Comparison of ENCODE assay signal across 8 mouse cellular contexts in the genomic region with DNA sequence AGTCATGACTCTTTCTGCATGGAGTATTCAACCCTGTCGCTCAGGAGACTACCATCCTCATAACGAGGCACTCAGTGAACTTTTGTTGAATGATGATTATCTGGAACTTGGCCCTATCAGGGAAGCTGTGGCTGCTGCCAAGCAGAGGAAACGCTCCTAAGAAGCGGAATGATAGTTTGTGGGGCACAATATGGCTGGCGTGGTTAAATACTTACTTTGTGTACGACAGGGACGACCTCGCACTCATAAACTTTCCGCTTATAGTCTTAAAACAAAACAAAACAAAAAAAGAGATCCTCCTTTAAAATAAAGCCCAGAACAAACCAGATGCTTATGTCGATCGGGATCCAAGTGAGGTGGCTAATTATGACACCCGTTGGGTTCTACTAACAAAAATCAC. TPM values are rescaled to one million over a fixed set of nuclear protein-coding genes. Genes with fewer than 3 reads are reported as not detected.
DNase-seq lines count a peak whose midpoint lies in the region; ATAC-seq and TF ChIP-seq lines count a peak whose summit lies in the region.

No protein-coding gene starts in this region.

- peak overlapping the region; percentile 77 for H3K9ac ChIP-seq in heart, embryonic 12.5 days
- peak overlapping the region; percentile 59 for H3K9ac ChIP-seq in limb, embryonic 12.5 days (replicated peaks)

- peaks cover 7% of the 10 kb centered on the region for H3K36me3 ChIP-seq in heart, embryonic 12.5 days
- H3K36me3 ChIP-seq in G1E (replicated peaks), result peaks cover 18% of the 10 kb centered on the region
- peaks cover 23% of the 10 kb centered on the region for H3K36me3 ChIP-seq in erythroblast, embryonic 14.5 days (ENCODE audit: control insufficient read depth)
- peaks cover 16% of the 10 kb centered on the region for H3K36me3 ChIP-seq in limb, embryonic 12.5 days

- H3K27me3 ChIP-seq in heart, embryonic 12.5 days (replicated peaks), result no peaks in the 10 kb centered on the region
- H3K27me3 ChIP-seq in G1E (ENCODE audit: insufficient read depth, low read length), result no peaks in the 10 kb centered on the region
- H3K27me3 ChIP-seq in erythroblast, embryonic 14.5 days (ENCODE audit: control insufficient read depth), result no peaks in the 10 kb centered on the region
- no peaks in the 10 kb centered on the region for H3K27me3 ChIP-seq in limb, embryonic 12.5 days

- WGBS in heart, embryonic 12.5 days, result 4% methylated on average over 12 of the region's 12 CpGs
- WGBS in limb, embryonic 12.5 days, result 7% methylated on average over 12 of the region's 12 CpGs
- WGBS in olfactory bulb, adult 2 months, result 1% methylated on average over 12 of the region's 12 CpGs

- peak overlapping the region; percentile 86 for H3K4me2 ChIP-seq in heart, embryonic 12.5 days
- peak overlapping the region; percentile 84 for H3K4me2 ChIP-seq in limb, embryonic 12.5 days

- peaks cover 18% of the 10 kb centered on the region for H3K4me1 ChIP-seq in heart, embryonic 12.5 days (replicated peaks)
- H3K4me1 ChIP-seq in G1E (ENCODE audit: insufficient read depth, low read depth, low read length), result peaks cover 23% of the 10 kb centered on the region
- H3K4me1 ChIP-seq in erythroblast, embryonic 14.5 days (ENCODE audit: control insufficient read depth), result peaks cover 41% of the 10 kb centered on the region
- H3K4me1 ChIP-seq in limb, embryonic 12.5 days (replicated peaks), result peaks cover 16% of the 10 kb centered on the region
- peaks cover 13% of the 10 kb centered on the region for H3K4me1 ChIP-seq in olfactory bulb, adult 2 months (ENCODE audit: control insufficient read depth, insufficient read depth, low read length)

- peak overlapping the region; percentile 97 for H3K27ac ChIP-seq in heart, embryonic 12.5 days (ENCODE audit: poor library complexity, severe bottlenecking)
- H3K27ac ChIP-seq in limb, embryonic 12.5 days, result peak overlapping the region; percentile 92
- H3K27ac ChIP-seq in olfactory bulb, adult 2 months (ENCODE audit: insufficient read depth, low read depth, low read length), result peak overlapping the region; percentile 100; the same call in 1 of the 2 replicates

- no peak for TF ChIP-seq CTCF in G1E (IDR thresholded peaks at IDR 0.05; ENCODE audit: low read depth, low read length)
- TF ChIP-seq CTCF in olfactory bulb, adult 2 months (IDR thresholded peaks at IDR 0.05; ENCODE audit: insufficient read depth, low read depth, low read length), result no peak

- DNase-seq in heart, postnatal 25 days (ENCODE audit: low spot score), result no peak
- peak; percentile 14 for DNase-seq in G1E (ENCODE audit: low spot score)
- no peak for DNase-seq in gastrocnemius, postnatal 4 days (ENCODE audit: low spot score in 2 of 2)
- no peak for DNase-seq in B cell, adult 2 months

- H3K9me3 ChIP-seq in heart, embryonic 12.5 days (replicated peaks), result no peaks in the 10 kb centered on the region
- H3K9me3 ChIP-seq in G1E (replicated peaks), result no peaks in the 10 kb centered on the region
- no peaks in the 10 kb centered on the region for H3K9me3 ChIP-seq in erythroblast, embryonic 14.5 days (ENCODE audit: control insufficient read depth, low read length)
- no peaks in the 10 kb centered on the region for H3K9me3 ChIP-seq in limb, embryonic 12.5 days

- no peak for TF ChIP-seq POLR2A in olfactory bulb, adult 2 months (IDR thresholded peaks at IDR 0.05; ENCODE audit: insufficient read depth, low read depth, low read length)

- peak overlapping the region; percentile 81 for H3K4me3 ChIP-seq in heart, embryonic 12.5 days
- peak overlapping the region; percentile 74 for H3K4me3 ChIP-seq in G1E (ENCODE audit: low read depth, low read length)
- H3K4me3 ChIP-seq in erythroblast, embryonic 14.5 days (replicated peaks), result peak overlapping the region; percentile 70
- peak overlapping the region; percentile 62 for H3K4me3 ChIP-seq in limb, embryonic 12.5 days (replicated peaks)
- peak overlapping the region; percentile 91 for H3K4me3 ChIP-seq in olfactory bulb, adult 2 months (ENCODE audit: insufficient read depth, low read depth, low read length)

- no peak for ATAC-seq in heart, embryonic 12.5 days (ENCODE audit: insufficient number of reproducible peaks, low FRiP score)
- ATAC-seq in G1E (ENCODE audit: extremely low read depth, insufficient number of reproducible peaks, low FRiP score, poor library complexity, severe bottlenecking), result no peak
- ATAC-seq in limb, embryonic 12.5 days (ENCODE audit: insufficient number of reproducible peaks, insufficient read depth, low FRiP score, low TSS enrichment, low read depth), result no peak

- intact Hi-C loops in heart, postnatal 25 days (cut with DNase I), result loop anchor here (5.0 kb wide), 1 partner anchor 65 kb away; no protein-coding TSS in a partner anchor

RNA-seq across cellular contexts. Expression of gene Ascc1, which starts 0.4 kb away (rescaled TPM):
- 33.2 and 33.8 TPM in 2 replicates for polyA plus RNA-seq in heart, embryonic 12.5 days (2016; fragmentation: Nextera tagmentation; extraction: Ambion mirVana)
- 10 to 100 TPM; 20.5 to 23.1 TPM for total RNA-seq in heart, postnatal 25 days (2021)
- 19.3 and 22.2 TPM in 2 replicates for total RNA-seq in G1E (2014; fragmentation: Nextera tagmentation)
- 14.2 and 19.7 TPM in 2 replicates for total RNA-seq in G1E (2017)
- polyA plus RNA-seq in G1E (2012), result 22.6 and 24.8 TPM in 2 replicates
- 7.4 and 8.4 TPM in 2 replicates for polyA plus RNA-seq in erythroblast, embryonic 14.5 days (2012)
- polyA plus RNA-seq in limb, embryonic 12.5 days (2016; fragmentation: Nextera tagmentation; extraction: Ambion mirVana), result 44.2 and 46.7 TPM in 2 replicates
- not detected in 2 replicates for polyA plus RNA-seq in olfactory bulb, adult 2 months (2012; ENCODE audit: insufficient read depth, insufficient read length, low replicate concordance, missing spikeins)
- 10 to 100 TPM; 13.9 to 16.0 TPM for total RNA-seq in gastrocnemius, postnatal 4 days (2021)

RNA-seq across cellular contexts. Expression of gene Anapc16, which starts 0.7 kb away (rescaled TPM):
- 79.4 and 84.7 TPM in 2 replicates for polyA plus RNA-seq in heart, embryonic 12.5 days (2016; fragmentation: Nextera tagmentation; extraction: Ambion mirVana)
- total RNA-seq in heart, postnatal 25 days (2021), result 10 to 100 TPM; 62.1 to 67.4 TPM
- total RNA-seq in G1E (2014; fragmentation: Nextera tagmentation), result 43.2 and 54.4 TPM in 2 replicates
- 26.3 and 28.2 TPM in 2 replicates for total RNA-seq in G1E (2017)
- 36.7 and 38.4 TPM in 2 replicates for polyA plus RNA-seq in G1E (2012)
- 7.5 and 15.2 TPM in 2 replicates for polyA plus RNA-seq in erythroblast, embryonic 14.5 days (2012)
- 126 and 132 TPM in 2 replicates for polyA plus RNA-seq in limb, embryonic 12.5 days (2016; fragmentation: Nextera tagmentation; extraction: Ambion mirVana)
- not detected in 2 replicates for polyA plus RNA-seq in olfactory bulb, adult 2 months (2012; ENCODE audit: insufficient read depth, insufficient read length, low replicate concordance, missing spikeins)
- 10 to 100 TPM; 49.9 to 51.4 TPM for total RNA-seq in gastrocnemius, postnatal 4 days (2021)

RNA-seq across cellular contexts. Expression of gene Ddit4, which starts 50.6 kb away (rescaled TPM):
- 23.9 and 25.7 TPM in 2 replicates for polyA plus RNA-seq in heart, embryonic 12.5 days (2016; fragmentation: Nextera tagmentation; extraction: Ambion mirVana)
- 10 to 100 TPM; 41.8 to 77.1 TPM for total RNA-seq in heart, postnatal 25 days (2021)
- total RNA-seq in G1E (2014; fragmentation: Nextera tagmentation) (21.6 and 27.7 TPM in 2 replicates), G1E (2017) (9.9 TPM in 2 replicates)
- 21.8 and 28.5 TPM in 2 replicates for polyA plus RNA-seq in G1E (2012)
- 0.06 and 0.07 TPM in 2 replicates for polyA plus RNA-seq in erythroblast, embryonic 14.5 days (2012)
- polyA plus RNA-seq in limb, embryonic 12.5 days (2016; fragmentation: Nextera tagmentation; extraction: Ambion mirVana), result 90.7 and 91.8 TPM in 2 replicates
- 264 TPM in 1 of 2 replicates, not detected in the other for polyA plus RNA-seq in olfactory bulb, adult 2 months (2012; ENCODE audit: insufficient read depth, insufficient read length, low replicate concordance, missing spikeins)
- 10 to 100 TPM; 18.6 to 18.7 TPM for total RNA-seq in gastrocnemius, postnatal 4 days (2021)

Comparison
In these comparisons a context has a peak if more than half of its experiments do, and no peak if none do; other contexts are left out.
1. RNA of gene Ddit4, which starts 50.6 kb away (polyA plus RNA-seq): 264 TPM in olfactory bulb, adult 2 months, 90.7 to 91.8 TPM in limb, embryonic 12.5 days, 21.8 to 28.5 TPM in G1E and 23.9 to 25.7 TPM in heart, embryonic 12.5 days; 0.06 to 0.07 TPM in erythroblast, embryonic 14.5 days; every median in the first group is over 10 times any median in the second.
2. Peak in every context shown above with its lines, with median percentiles within 50 percentile points of each other: H3K27ac ChIP-seq and H3K4me3 ChIP-seq.